Mouse (Mus musculus): ENCODE results near the gene Trpm7.
"Not testable (repeated sequence)": the region's sequence is repeated elsewhere in the genome, so short reads cannot be mapped to it uniquely, and the experiment has no call there.

The Trpm7 gene

DNA sequence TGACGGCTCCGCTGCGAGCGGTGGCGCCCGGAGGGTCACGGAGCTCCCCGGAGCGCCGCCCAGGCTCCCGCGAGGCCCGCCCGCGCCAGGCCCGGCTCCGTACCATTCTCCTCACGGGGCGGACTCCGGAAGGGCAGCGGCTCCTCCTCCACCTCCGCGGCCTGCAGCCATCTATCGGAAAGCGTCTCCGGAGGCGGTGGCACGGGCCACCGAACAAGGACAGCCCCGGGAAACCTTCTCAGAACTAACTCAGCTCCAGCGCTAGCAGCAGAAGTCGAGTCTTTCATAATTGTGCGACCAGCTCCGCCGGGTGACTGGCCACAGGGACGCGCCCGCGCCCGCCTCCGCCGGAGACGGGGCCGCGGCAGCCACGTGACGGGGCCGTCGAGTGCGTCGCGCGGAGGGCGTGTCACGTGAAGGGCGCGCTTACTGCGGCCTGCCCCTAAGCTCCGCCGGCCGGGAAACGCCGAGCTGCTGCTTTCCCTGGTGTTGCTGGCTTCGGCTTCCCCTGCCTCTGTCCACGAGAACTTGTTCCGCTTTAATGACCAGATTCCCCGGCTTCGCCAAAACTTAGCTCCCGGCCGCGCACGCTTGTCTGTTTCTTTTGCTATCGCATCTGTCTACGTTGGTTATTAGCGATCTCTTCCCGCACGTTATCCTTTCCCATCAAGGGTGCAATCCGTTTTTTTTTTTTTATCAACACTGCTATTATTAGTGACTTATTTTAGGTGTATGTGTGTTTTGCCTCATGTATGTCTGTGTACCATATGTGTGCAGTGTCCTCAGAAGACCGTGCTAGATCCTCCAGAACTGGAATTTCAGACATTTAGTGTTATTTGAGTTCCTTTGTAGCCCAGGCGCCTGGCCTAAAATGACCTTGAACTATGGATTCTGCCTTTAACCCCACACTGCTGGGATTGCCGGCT is at the start of gene Trpm7:
TSS of gene Trpm7 (minus strand) at position 360 of the 926 bp plus-strand sequence.
- peak; percentile 96 for DNase-seq (ENCODE audit: low read depth, low spot score)

DNA sequence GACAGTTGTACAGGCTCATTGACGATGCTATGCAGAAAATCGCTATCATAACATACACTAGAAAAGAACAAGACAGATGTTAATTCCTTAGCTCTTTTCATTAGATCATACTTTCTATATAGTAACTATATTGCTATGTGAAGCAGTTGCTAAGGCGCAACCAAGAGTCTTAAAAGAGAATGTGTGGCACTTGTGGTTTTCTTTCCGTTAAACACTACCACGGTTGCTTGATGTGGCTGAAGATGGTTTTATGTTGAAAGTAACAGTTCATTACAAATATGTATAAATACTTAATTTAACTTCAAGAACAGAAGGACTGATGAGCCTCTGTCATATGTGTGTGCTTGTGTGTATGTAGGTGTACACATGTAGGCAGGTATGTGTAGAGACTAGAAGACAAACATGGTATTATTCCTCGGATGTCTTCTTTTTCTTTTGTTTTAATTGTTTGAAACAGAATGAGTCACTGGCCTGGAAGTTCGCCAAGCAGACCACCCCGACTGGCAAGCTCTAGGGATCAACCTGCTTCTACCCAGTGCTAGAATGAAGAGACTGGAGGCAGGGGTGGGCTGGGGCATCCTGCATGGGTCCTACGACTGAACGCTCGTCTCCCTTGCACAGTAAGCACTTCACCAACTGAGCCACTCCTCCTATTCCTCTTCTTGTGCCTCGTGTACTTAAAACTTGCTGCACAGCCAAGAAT is 44.5 kb upstream of the Trpm7 start:
- DNase-seq (ENCODE audit: low read depth, low spot score): no peak

GRCm38 (mm10) chr2:126916236-126916635 is 40.2 kb upstream of the Trpm7 start:
- no peak for DNase-seq (ENCODE audit: low read depth, low spot score)

DNA sequence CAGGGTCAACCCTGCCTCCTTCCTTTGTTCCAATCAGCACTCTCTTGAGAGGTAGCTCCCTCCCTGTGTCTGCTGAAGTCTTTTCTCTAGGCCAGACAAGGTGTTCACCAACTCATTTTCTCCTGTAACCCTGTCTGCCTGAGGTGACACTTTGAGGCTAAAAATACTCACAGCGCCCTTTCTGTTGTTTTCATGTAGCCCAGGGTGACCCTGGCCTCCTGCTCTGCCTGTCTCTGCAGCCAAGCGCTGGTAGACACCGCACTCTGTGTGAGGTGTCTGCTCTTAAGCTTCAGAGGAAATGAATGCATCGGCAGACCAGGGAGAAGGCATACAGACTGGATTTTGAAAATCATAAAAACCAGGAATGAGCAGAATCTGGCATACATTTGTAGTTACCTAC is 38.1 kb upstream of the Trpm7 start:
- no peak for DNase-seq (ENCODE audit: low read depth, low spot score)

GRCm38 (mm10) chr2:126904162-126904561 is 28.1 kb upstream of the Trpm7 start:
- DNase-seq (ENCODE audit: low read depth, low spot score): no peak

DNA sequence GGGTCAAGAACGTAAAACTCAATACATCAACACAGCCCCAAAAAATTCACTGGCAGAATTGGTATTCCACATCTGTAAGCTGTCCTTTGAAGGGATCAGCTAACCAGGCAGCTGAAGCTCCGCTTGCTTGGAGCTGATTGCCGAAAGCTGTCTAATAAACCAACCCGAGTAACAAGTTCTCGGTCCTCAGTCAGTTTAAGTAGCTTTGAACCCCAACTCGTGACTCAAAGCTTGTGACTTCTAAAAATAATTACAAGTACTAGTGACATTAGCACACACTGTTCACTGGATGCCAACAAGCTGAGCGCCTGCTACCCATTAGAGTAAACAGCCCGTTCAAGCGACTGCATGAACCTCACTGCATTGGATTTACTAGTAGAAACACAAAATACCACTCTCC is 21.5 kb upstream of the Trpm7 start:
- no peak for DNase-seq (ENCODE audit: low read depth, low spot score)

DNA sequence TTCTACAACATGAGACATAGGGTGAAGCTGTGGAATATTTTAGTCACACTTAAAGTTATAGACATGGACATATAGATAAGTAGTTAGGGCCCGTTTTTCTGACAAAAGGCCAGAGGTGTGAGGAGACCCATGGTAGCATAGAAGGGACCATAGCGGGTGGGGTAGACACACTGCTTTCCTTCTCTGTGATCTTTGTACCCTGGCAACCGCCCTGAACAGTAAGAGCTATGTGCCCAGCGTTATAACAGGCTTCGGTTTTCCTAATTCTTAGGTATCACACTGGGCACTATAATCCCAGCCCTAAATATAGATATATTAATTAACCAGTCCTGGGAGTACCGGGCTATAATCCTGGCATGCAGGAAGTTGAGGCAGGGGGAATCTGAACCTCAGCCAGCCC is 20.9 kb upstream of the Trpm7 start:
- no peak for DNase-seq (ENCODE audit: low read depth, low spot score)

GRCm38 (mm10) chr2:126894245-126894644 is 18.2 kb upstream of the Trpm7 start:
- no peak for DNase-seq (ENCODE audit: low read depth, low spot score)

GRCm38 (mm10) chr2:126892316-126892715 is 16.3 kb upstream of the Trpm7 start:
- no peak for DNase-seq (ENCODE audit: low read depth, low spot score)

DNA sequence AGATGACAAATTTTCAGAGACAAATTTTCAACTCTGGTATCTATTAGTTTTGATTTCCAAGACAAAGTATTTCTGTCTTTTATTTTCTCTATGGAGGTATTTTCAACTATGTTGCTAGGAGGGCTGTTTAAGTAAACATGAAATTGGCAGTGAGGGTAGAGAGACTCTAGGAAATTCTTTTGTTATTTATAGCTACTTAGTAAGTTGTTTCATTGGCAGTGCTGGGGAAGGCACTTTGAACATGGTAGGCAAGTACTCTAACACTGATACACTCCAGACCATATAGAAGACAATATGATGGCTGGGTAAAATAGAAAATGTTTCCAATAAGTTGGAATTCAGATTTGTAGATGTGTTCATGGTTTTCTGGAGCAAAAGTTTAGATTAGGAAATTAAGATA is 15.7 kb upstream of the Trpm7 start:
- no peak for DNase-seq (ENCODE audit: low read depth, low spot score)

DNA sequence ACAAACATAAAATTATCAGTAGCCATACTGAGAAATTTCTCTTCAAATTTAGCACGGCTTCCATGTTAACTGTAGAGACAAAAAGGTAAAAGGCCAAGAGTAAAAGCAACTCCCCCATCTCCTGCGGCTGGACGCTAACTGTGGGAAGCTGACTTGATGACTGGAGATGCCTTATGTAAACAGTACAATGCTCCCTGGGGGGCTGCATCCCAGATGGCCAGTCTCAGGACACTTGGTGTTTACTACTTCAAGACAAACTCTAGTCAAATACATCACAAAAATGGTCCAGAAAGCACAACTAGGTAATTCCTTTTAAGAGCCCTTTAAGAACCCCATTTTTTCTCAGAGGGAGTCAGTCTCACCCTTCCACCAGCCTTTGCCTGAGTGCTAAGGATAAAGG is 11.1 kb upstream of the Trpm7 start:
- no peak for DNase-seq (ENCODE audit: low read depth, low spot score)

GRCm38 (mm10) chr2:126885871-126886270 is 9.8 kb upstream of the Trpm7 start:
- DNase-seq (ENCODE audit: low read depth, low spot score): no peak

DNA sequence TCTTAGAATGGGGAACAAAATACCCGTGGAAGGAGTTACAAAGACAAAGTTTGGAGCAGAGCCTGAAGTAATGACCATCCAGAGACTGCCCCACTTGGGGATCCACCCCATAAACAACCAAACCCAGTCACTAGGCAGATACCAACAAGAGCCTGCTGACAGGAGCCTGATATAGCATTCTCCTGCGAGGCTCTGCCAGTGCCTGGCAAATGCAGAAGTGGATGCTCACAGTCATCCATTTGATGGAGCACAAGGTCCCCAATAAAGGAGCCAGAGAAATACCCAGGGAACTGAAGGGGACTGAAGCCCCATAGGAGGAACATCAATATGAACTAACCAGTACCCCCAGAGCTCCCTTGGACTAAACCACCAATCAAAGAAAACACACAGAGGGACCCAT is 6.7 kb upstream of the Trpm7 start:
- not testable (repeated sequence) for DNase-seq (ENCODE audit: low read depth, low spot score)

- no peak for DNase-seq (ENCODE audit: low read depth, low spot score)
Observed at GRCm38 (mm10) chr2:126877991-126878390, 2.0 kb upstream of the Trpm7 start.

GRCm38 (mm10) chr2:126875516-126875835 is 554 bp downstream of the Trpm7 start:
- DNase-seq (ENCODE audit: low read depth, low spot score): peak; percentile 63

- DNase-seq (ENCODE audit: low read depth, low spot score): peak; percentile 58
Observed at GRCm38 (mm10) chr2:126874809-126875515, 1.1 kb downstream of the Trpm7 start.

- DNase-seq (ENCODE audit: low read depth, low spot score): no peak
Observed at GRCm38 (mm10) chr2:126866301-126866700, 9.7 kb downstream of the Trpm7 start.

DNA sequence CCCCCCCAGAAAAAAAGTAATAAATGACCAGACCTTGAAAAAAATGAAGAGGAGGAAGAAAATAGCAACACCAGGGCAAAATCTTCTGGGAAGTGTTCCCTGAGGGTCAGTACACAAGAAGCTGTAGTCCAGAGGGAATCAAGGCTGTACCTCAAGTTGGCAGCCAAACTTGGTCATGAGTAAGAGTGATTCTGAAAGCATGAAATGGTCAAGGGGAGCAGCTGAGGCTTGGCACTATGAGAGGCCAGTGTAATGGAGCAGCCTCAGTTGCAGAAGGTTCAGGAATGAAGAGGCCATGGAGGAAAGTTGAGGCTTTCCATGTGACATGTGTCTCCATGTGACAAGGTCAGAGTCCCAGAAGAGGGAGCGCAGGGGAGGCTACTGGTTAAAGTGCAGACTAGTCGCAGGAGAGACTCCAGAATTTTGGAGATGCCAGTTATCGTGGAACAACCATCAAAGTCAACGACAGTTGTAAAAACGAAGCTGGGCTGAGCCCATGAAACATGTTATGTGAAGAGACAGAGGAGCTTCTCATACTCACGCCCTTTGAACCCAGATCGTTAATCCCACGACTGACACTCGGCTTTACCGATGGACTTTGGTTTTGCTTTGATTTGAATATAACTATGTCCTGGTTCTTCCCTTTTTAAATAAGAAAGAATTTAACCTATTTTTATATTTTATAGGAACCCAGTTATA is 10.4 kb downstream of the Trpm7 start:
- peak; percentile 39 for DNase-seq (ENCODE audit: low read depth, low spot score)

GRCm38 (mm10) chr2:126865026-126865425 is 11.0 kb downstream of the Trpm7 start:
- no peak for DNase-seq (ENCODE audit: low read depth, low spot score)

GRCm38 (mm10) chr2:126844751-126845150 is 31.3 kb downstream of the Trpm7 start:
- peak; percentile 74 for DNase-seq (ENCODE audit: low read depth, low spot score)

GRCm38 (mm10) chr2:126838848-126839247 is 37.2 kb downstream of the Trpm7 start:
- no peak for DNase-seq (ENCODE audit: low read depth, low spot score)

GRCm38 (mm10) chr2:126817414-126817813 is 58.6 kb downstream of the Trpm7 start:
- no peak for DNase-seq (ENCODE audit: low read depth, low spot score)
